Mouse (Mus musculus): Measurements from ENCODE around the gene Efna5. TPM values are rescaled to one million over a fixed set of nuclear protein-coding genes. Genes with fewer than 3 reads are reported as not detected.

The Efna5 gene
- polyA plus RNA-seq, 1 experiment from 2014 or later = 36.2 TPM

GRCm38 (mm10) chr17:62775976-62776375 lies 105.1 kb downstream of the Efna5 start:
- Histone ChIP-seq H3K9me3 (ENCODE audit: control insufficient read depth, low read length) (no peaks in the 10 kb centered on the region), H3K4me3 (replicated peaks; ENCODE audit: low read length) (no peak overlapping the region), H3K9ac (no peak overlapping the region), H3K36me3 (replicated peaks; ENCODE audit: control insufficient read depth, insufficient read depth) (no peaks in the 10 kb centered on the region), H3K27me3 (ENCODE audit: control insufficient read depth, insufficient read depth, low read length) (no peaks in the 10 kb centered on the region), H3K27ac (no peak overlapping the region), H3K4me1 (replicated peaks; ENCODE audit: control insufficient read depth, insufficient read depth, low read length) (0 out of 2 replicates have a peak, but pooled peaks cover 4% of the 10 kb centered on the region), H3K4me2 (replicated peaks) (no peak overlapping the region)
- no peak for ATAC-seq (ENCODE audit: low FRiP score)
- WGBS = 70% methylated on average over 2 of the region's 2 CpGs
- DNase-seq (ENCODE audit: low spot score) = no peak

- Histone ChIP-seq H3K27ac (no peak overlapping the region), H3K4me2 (replicated peaks) (no peak overlapping the region), H3K36me3 (replicated peaks; ENCODE audit: control insufficient read depth, insufficient read depth) (no peaks in the 10 kb centered on the region), H3K9me3 (ENCODE audit: control insufficient read depth, low read length) (no peaks in the 10 kb centered on the region), H3K4me1 (replicated peaks; ENCODE audit: control insufficient read depth, insufficient read depth, low read length) (0 out of 2 replicates have a peak, but pooled peaks cover 4% of the 10 kb centered on the region), H3K27me3 (ENCODE audit: control insufficient read depth, insufficient read depth, low read length) (no peaks in the 10 kb centered on the region), H3K4me3 (replicated peaks; ENCODE audit: low read length) (no peak overlapping the region), H3K9ac (no peak overlapping the region)
- ATAC-seq (ENCODE audit: low FRiP score) (no peak), DNase-seq (ENCODE audit: low spot score) (no peak)
- 80% methylated on average over 5 of the region's 5 CpGs for WGBS
These were observed 105.7 kb downstream of the Efna5 start for GRCm38 (mm10) chr17:62775401-62775800.

GRCm38 (mm10) chr17:62774749-62775148 lies 106.4 kb downstream of the Efna5 start:
- Histone ChIP-seq H3K4me1 (replicated peaks; ENCODE audit: control insufficient read depth, insufficient read depth, low read length) (0 out of 2 replicates have a peak, but pooled peaks cover 4% of the 10 kb centered on the region), H3K4me2 (replicated peaks) (no peak overlapping the region), H3K36me3 (replicated peaks; ENCODE audit: control insufficient read depth, insufficient read depth) (no peaks in the 10 kb centered on the region), H3K4me3 (replicated peaks; ENCODE audit: low read length) (no peak overlapping the region), H3K9ac (no peak overlapping the region), H3K9me3 (ENCODE audit: control insufficient read depth, low read length) (no peaks in the 10 kb centered on the region), H3K27ac (no peak overlapping the region), H3K27me3 (ENCODE audit: control insufficient read depth, insufficient read depth, low read length) (no peaks in the 10 kb centered on the region)
- 94% methylated on average over 7 of the region's 7 CpGs for WGBS
- no peak for DNase-seq (ENCODE audit: low spot score)
- ATAC-seq (ENCODE audit: low FRiP score) = no peak

GRCm38 (mm10) chr17:62766705-62767104 lies 114.4 kb downstream of the Efna5 start:
- H3K4me3 ChIP-seq (replicated peaks; ENCODE audit: low read length) = no peak overlapping the region
- DNase-seq (ENCODE audit: low spot score) = no peak
- no peak overlapping the region for H3K27ac ChIP-seq
- H3K4me1 ChIP-seq (replicated peaks; ENCODE audit: control insufficient read depth, insufficient read depth, low read length) = no peaks in the 10 kb centered on the region
- H3K9ac ChIP-seq = no peak overlapping the region
- H3K9me3 ChIP-seq (ENCODE audit: control insufficient read depth, low read length) = no peaks in the 10 kb centered on the region
- ATAC-seq (ENCODE audit: low FRiP score) = no peak
- no peaks in the 10 kb centered on the region for H3K36me3 ChIP-seq (replicated peaks; ENCODE audit: control insufficient read depth, insufficient read depth)
- WGBS = 52% methylated on average over 4 of the region's 4 CpGs
- no peak overlapping the region for H3K4me2 ChIP-seq (replicated peaks)
- H3K27me3 ChIP-seq (ENCODE audit: control insufficient read depth, insufficient read depth, low read length) = no peaks in the 10 kb centered on the region

- 0 out of 2 replicates have a peak, but pooled peaks cover 7% of the 10 kb centered on the region for H3K4me1 ChIP-seq (replicated peaks; ENCODE audit: control insufficient read depth, insufficient read depth, low read length)
- no peaks in the 10 kb centered on the region for H3K9me3 ChIP-seq (ENCODE audit: control insufficient read depth, low read length)
- H3K36me3 ChIP-seq (replicated peaks; ENCODE audit: control insufficient read depth, insufficient read depth) = no peaks in the 10 kb centered on the region
- H3K4me2 ChIP-seq (replicated peaks) = no peak overlapping the region
- 80% methylated on average over 4 of the region's 4 CpGs for WGBS
- H3K4me3 ChIP-seq (replicated peaks; ENCODE audit: low read length) = no peak overlapping the region
- H3K9ac ChIP-seq = no peak overlapping the region
- no peak overlapping the region for H3K27ac ChIP-seq
- ATAC-seq (ENCODE audit: low FRiP score) = no peak
- H3K27me3 ChIP-seq (ENCODE audit: control insufficient read depth, insufficient read depth, low read length) = no peaks in the 10 kb centered on the region
- DNase-seq (ENCODE audit: low spot score) = no peak
These were observed 116.0 kb downstream of the Efna5 start for GRCm38 (mm10) chr17:62765165-62765564.

GRCm38 (mm10) chr17:62756951-62757350 lies 124.2 kb downstream of the Efna5 start:
- Histone ChIP-seq H3K4me2 (replicated peaks) (no peak overlapping the region), H3K4me3 (replicated peaks; ENCODE audit: low read length) (no peak overlapping the region), H3K27me3 (ENCODE audit: control insufficient read depth, insufficient read depth, low read length) (no peaks in the 10 kb centered on the region), H3K9ac (no peak overlapping the region), H3K27ac (no peak overlapping the region), H3K4me1 (replicated peaks; ENCODE audit: control insufficient read depth, insufficient read depth, low read length) (peaks cover 13% of the 10 kb centered on the region; the same call in 1 of the 2 replicates), H3K36me3 (replicated peaks; ENCODE audit: control insufficient read depth, insufficient read depth) (no peaks in the 10 kb centered on the region), H3K9me3 (ENCODE audit: control insufficient read depth, low read length) (no peaks in the 10 kb centered on the region)
- DNase-seq (ENCODE audit: low spot score) (no peak), ATAC-seq (ENCODE audit: low FRiP score) (no peak)
- 89% methylated on average over 3 of the region's 3 CpGs for WGBS

- peaks cover 10% of the 10 kb centered on the region; the same call in 1 of the 2 replicates for H3K4me1 ChIP-seq (replicated peaks; ENCODE audit: control insufficient read depth, insufficient read depth, low read length)
- H3K27me3 ChIP-seq (ENCODE audit: control insufficient read depth, insufficient read depth, low read length) = no peaks in the 10 kb centered on the region
- 96% methylated on average over 2 of the region's 2 CpGs for WGBS
- ATAC-seq (ENCODE audit: low FRiP score) (no peak), DNase-seq (ENCODE audit: low spot score) (no peak)
- H3K9ac ChIP-seq = no peak overlapping the region
- H3K36me3 ChIP-seq (replicated peaks; ENCODE audit: control insufficient read depth, insufficient read depth) = no peaks in the 10 kb centered on the region
- H3K27ac ChIP-seq = no peak overlapping the region
- no peak overlapping the region for H3K4me3 ChIP-seq (replicated peaks; ENCODE audit: low read length)
- H3K4me2 ChIP-seq (replicated peaks) = no peak overlapping the region
- H3K9me3 ChIP-seq (ENCODE audit: control insufficient read depth, low read length) = no peaks in the 10 kb centered on the region
These were observed 125.5 kb downstream of the Efna5 start for GRCm38 (mm10) chr17:62755635-62756034.

GRCm38 (mm10) chr17:62754638-62755037 lies 126.5 kb downstream of the Efna5 start:
- 87% methylated on average over 4 of the region's 4 CpGs for WGBS

GRCm38 (mm10) chr17:62752381-62752889 lies 128.7 kb downstream of the Efna5 start:
- WGBS = 33% methylated on average over 2 of the region's 2 CpGs
- H3K36me3 ChIP-seq (replicated peaks; ENCODE audit: control insufficient read depth, insufficient read depth) = no peaks in the 10 kb centered on the region
- ATAC-seq (ENCODE audit: low FRiP score) = no peak

More at GRCm38 (mm10) chr17:62754638-62755037, 126.5 kb downstream of the Efna5 start:
- peaks cover 1% of the 10 kb centered on the region; the same call in 1 of the 2 replicates for H3K4me1 ChIP-seq (replicated peaks; ENCODE audit: control insufficient read depth, insufficient read depth, low read length)
- no peaks in the 10 kb centered on the region for H3K36me3 ChIP-seq (replicated peaks; ENCODE audit: control insufficient read depth, insufficient read depth)
- H3K9ac ChIP-seq = no peak overlapping the region
- no peak overlapping the region for H3K4me3 ChIP-seq (replicated peaks; ENCODE audit: low read length)
- no peak overlapping the region for H3K27ac ChIP-seq
- H3K9me3 ChIP-seq (ENCODE audit: control insufficient read depth, low read length) = no peaks in the 10 kb centered on the region
- DNase-seq (ENCODE audit: low spot score) = no peak
- no peak for ATAC-seq (ENCODE audit: low FRiP score)
- H3K4me2 ChIP-seq (replicated peaks) = no peak overlapping the region
- no peaks in the 10 kb centered on the region for H3K27me3 ChIP-seq (ENCODE audit: control insufficient read depth, insufficient read depth, low read length)

GRCm38 (mm10) chr17:62750647-62751046 lies 130.5 kb downstream of the Efna5 start:
- Histone ChIP-seq H3K9me3 (ENCODE audit: control insufficient read depth, low read length) (no peaks in the 10 kb centered on the region), H3K36me3 (replicated peaks; ENCODE audit: control insufficient read depth, insufficient read depth) (no peaks in the 10 kb centered on the region), H3K27ac (no peak overlapping the region), H3K4me1 (replicated peaks; ENCODE audit: control insufficient read depth, insufficient read depth, low read length) (peaks cover 13% of the 10 kb centered on the region; the same call in 1 of the 2 replicates), H3K9ac (no peak overlapping the region), H3K27me3 (ENCODE audit: control insufficient read depth, insufficient read depth, low read length) (no peaks in the 10 kb centered on the region), H3K4me2 (replicated peaks) (no peak overlapping the region), H3K4me3 (replicated peaks; ENCODE audit: low read length) (no peak overlapping the region)
- no peak for ATAC-seq (ENCODE audit: low FRiP score)
- no peak for DNase-seq (ENCODE audit: low spot score)
- 88% methylated on average over 3 of the region's 3 CpGs for WGBS

More at GRCm38 (mm10) chr17:62752381-62752889, 128.7 kb downstream of the Efna5 start:
- peaks cover 13% of the 10 kb centered on the region; the same call in 1 of the 2 replicates for H3K4me1 ChIP-seq (replicated peaks; ENCODE audit: control insufficient read depth, insufficient read depth, low read length)
- H3K4me3 ChIP-seq (replicated peaks; ENCODE audit: low read length) = no peak overlapping the region
- no peak overlapping the region for H3K4me2 ChIP-seq (replicated peaks)
- H3K27me3 ChIP-seq (ENCODE audit: control insufficient read depth, insufficient read depth, low read length) = no peaks in the 10 kb centered on the region
- H3K9me3 ChIP-seq (ENCODE audit: control insufficient read depth, low read length) = no peaks in the 10 kb centered on the region
- no peak overlapping the region for H3K27ac ChIP-seq
- no peak for DNase-seq (ENCODE audit: low spot score)
- no peak overlapping the region for H3K9ac ChIP-seq

Data from hindbrain, embryonic 14.5 days (tissue).